Mouse (Mus musculus) midbrain, embryonic 16.5 days (tissue): ENCODE data around the gene Vps8. TPM values are rescaled to one million over a fixed set of nuclear protein-coding genes. Genes with fewer than 3 reads are reported as not detected.
A peak's percentile ranks its signal among the peaks of the same experiment; 100 is the strongest.
"Not testable (repeated sequence)": the region's sequence is repeated elsewhere in the genome, so short reads cannot be mapped to it uniquely, and the experiment has no call there.

Experiments used
- ATAC-seq: fragments of 200-750 bp; cut with Nextera tagmentation; 2 replicates; pipeline ENCODE4 v1.8.0; 2017; ENCODE audit warnings: moderate TSS enrichment
- H3K27ac ChIP-seq: fragments of 300-500 bp; sonication (generic); 2 replicates; pipeline ENCODE4 v1.5.1; 2014; ENCODE audit warnings: mild to moderate bottlenecking, low read length, mixed read lengths
- H3K27me3 ChIP-seq: fragments of 300-500 bp; sonication (generic); 2 replicates; pipeline ENCODE4 v1.6.1; 2014; ENCODE audit warnings: low read depth, low read length, mixed read lengths; ENCODE audit not compliant: control insufficient read depth, insufficient read depth
- H3K36me3 ChIP-seq: fragments of 300-500 bp; sonication (generic); 2 replicates; pipeline ENCODE4 v1.6.1; 2014; ENCODE audit warnings: mild to moderate bottlenecking, low read length, moderate library complexity, mixed read lengths; ENCODE audit not compliant: control insufficient read depth, insufficient read depth
- H3K4me1 ChIP-seq: fragments of 300-500 bp; sonication (generic); 2 replicates; pipeline ENCODE4 v1.6.1; 2014; ENCODE audit warnings: mild to moderate bottlenecking, low read length, mixed read lengths; ENCODE audit not compliant: control insufficient read depth, insufficient read depth
- H3K4me2 ChIP-seq: fragments of 300-500 bp; sonication (generic); 2 replicates; pipeline ENCODE4 v1.6.1; 2014; ENCODE audit warnings: mild to moderate bottlenecking, low read length, mixed read lengths
- H3K4me3 ChIP-seq: fragments of 300-500 bp; sonication (generic); 2 replicates; pipeline ENCODE4 v1.5.1; 2014; ENCODE audit warnings: low read depth, mild to moderate bottlenecking, low read length, moderate library complexity, mixed read lengths
- H3K9ac ChIP-seq: fragments of 300-500 bp; sonication (generic); 2 replicates; pipeline ENCODE4 v1.6.1; 2014; ENCODE audit warnings: low read depth, low read length, mixed read lengths
- H3K9me3 ChIP-seq: fragments of 300-500 bp; sonication (generic); replicated peaks from 2 replicates; pipeline ENCODE4 v1.6.1; 2014; ENCODE audit warnings: mild to moderate bottlenecking, low read length, mixed read lengths; ENCODE audit not compliant: control insufficient read depth, poor library complexity, severe bottlenecking
- WGBS: fragments of 180-500 bp; shearing (Covaris S2); extraction: QIAGEN DNeasy Blood & Tissue Kit; methylation state at CpG from one replicate; pipeline ENCODE4 v1.1.7; 2014; 5-methylcytosine and 5-hydroxymethylcytosine counted together
- polyA plus RNA-seq: library from polyadenylated mRNA; unstranded; fragments of >200 nt; fragmentation: Nextera tagmentation; extraction: Ambion mirVana; gene quantifications from 2 replicates; pipeline ENCODE4 v1.2.1, GENCODE M21; 2015

Vps8 gene
- polyA plus RNA-seq, 1 experiment from 2014 or later = 41.2 TPM

- not testable (repeated sequence) for H3K27ac ChIP-seq, H3K4me2 ChIP-seq, H3K4me3 ChIP-seq, H3K4me1 ChIP-seq, ATAC-seq, H3K9me3 ChIP-seq, H3K27me3 ChIP-seq, H3K9ac ChIP-seq
- 97% methylated on average over 1 of the region's 1 CpGs for WGBS
- peaks cover 12% of the 10 kb centered on the region; the same call in 1 of the 2 replicates for H3K36me3 ChIP-seq
Measured at GRCm38 (mm10) chr16:21673651-21674050, 250.7 kb downstream of the Vps8 start.

- Histone ChIP-seq H3K36me3 (peaks cover 12% of the 10 kb centered on the region; the same call in 1 of the 2 replicates), H3K4me1 (peaks cover 3% of the 10 kb centered on the region), H3K27me3 (no peaks in the 10 kb centered on the region), H3K4me3 (no peak overlapping the region), H3K27ac (no peak overlapping the region), H3K9me3 (no peaks in the 10 kb centered on the region), H3K9ac (no peak overlapping the region), H3K4me2 (no peak overlapping the region)
- WGBS = 95% methylated on average over 7 of the region's 7 CpGs
- ATAC-seq = no peak
Measured at GRCm38 (mm10) chr16:21676791-21677190, 253.9 kb downstream of the Vps8 start.

- H3K9ac ChIP-seq = no peak overlapping the region
- H3K4me3 ChIP-seq = no peak overlapping the region
Measured at GRCm38 (mm10) chr16:21687406-21687805, 264.5 kb downstream of the Vps8 start.

GRCm38 (mm10) chr16:21689141-21689540 lies 266.2 kb downstream of the Vps8 start:
- 91% methylated on average over 5 of the region's 5 CpGs for WGBS
- no peaks in the 10 kb centered on the region for H3K27me3 ChIP-seq
- no peak for ATAC-seq

More at GRCm38 (mm10) chr16:21687406-21687805, 264.5 kb downstream of the Vps8 start:
- H3K4me2 ChIP-seq = no peak overlapping the region
- H3K27ac ChIP-seq = no peak overlapping the region
- H3K4me1 ChIP-seq = peaks cover 22% of the 10 kb centered on the region
- H3K27me3 ChIP-seq = no peaks in the 10 kb centered on the region
- peaks cover 2% of the 10 kb centered on the region; the same call in 1 of the 2 replicates for H3K9me3 ChIP-seq
- 96% methylated on average over 5 of the region's 5 CpGs for whole genome bisulfite sequencing
- peaks cover 6% of the 10 kb centered on the region for H3K36me3 ChIP-seq
- no peak for ATAC-seq

GRCm38 (mm10) chr16:21690216-21690755 lies 267.4 kb downstream of the Vps8 start:
- Histone ChIP-seq H3K4me1 (peaks cover 31% of the 10 kb centered on the region), H3K36me3 (peaks cover 2% of the 10 kb centered on the region; the same call in 1 of the 2 replicates), H3K9me3 (0 out of 2 replicates have a peak, but pooled peaks cover 2% of the 10 kb centered on the region), H3K4me2 (no peak overlapping the region), H3K27me3 (no peaks in the 10 kb centered on the region), H3K27ac (no peak overlapping the region), H3K4me3 (no peak overlapping the region), H3K9ac (no peak overlapping the region)
- WGBS = 30% methylated on average over 5 of the region's 5 CpGs
- ATAC-seq = no peak

More at GRCm38 (mm10) chr16:21689141-21689540, 266.2 kb downstream of the Vps8 start:
- Histone ChIP-seq H3K4me3 (no peak overlapping the region), H3K36me3 (peaks cover 2% of the 10 kb centered on the region; the same call in 1 of the 2 replicates), H3K9ac (no peak overlapping the region), H3K9me3 (0 out of 2 replicates have a peak, but pooled peaks cover 2% of the 10 kb centered on the region), H3K4me1 (peaks cover 31% of the 10 kb centered on the region), H3K27ac (no peak overlapping the region), H3K4me2 (no peak overlapping the region)

GRCm38 (mm10) chr16:21693981-21694462 lies 271.1 kb downstream of the Vps8 start:
- Histone ChIP-seq H3K9ac (peak overlapping the region; percentile 75), H3K27me3 (no peaks in the 10 kb centered on the region), H3K4me3 (peak overlapping the region; percentile 75), H3K4me2 (peak overlapping the region; percentile 58), H3K36me3 (no peaks in the 10 kb centered on the region), H3K9me3 (no peaks in the 10 kb centered on the region), H3K27ac (peak overlapping the region; percentile 91), H3K4me1 (peaks cover 37% of the 10 kb centered on the region)
- under 1% methylated on average over 44 of the region's 45 CpGs for WGBS
- peak; percentile 76 for ATAC-seq

Other genes with a start within 250 kb of the Vps8 start
- gene Ephb3, start 218.4 kb upstream of the Vps8 start, polyA plus RNA-seq = 10.3 and 11.3 TPM in 2 replicates